Mouse (Mus musculus) liver, embryonic 12.5 days (tissue): ENCODE measurements around the gene Bag5. TPM values are rescaled to one million over a fixed set of nuclear protein-coding genes. Genes with fewer than 3 reads are reported as not detected.

ENCODE experiments used
- polyA plus RNA-seq: library from polyadenylated mRNA; unstranded; fragments of >200 nt; fragmentation: Nextera tagmentation; extraction: Ambion mirVana; gene quantifications from 2 replicates; pipeline ENCODE4 v1.2.1, GENCODE M21; 2016

The Bag5 gene
- polyA plus RNA-seq, 1 experiment from 2014 or later = 28.4 TPM

Other genes with a start within 250 kb of the Bag5 start
- gene Gm266, start 227.4 kb downstream of the Bag5 start, polyA plus RNA-seq = 1.8 and 2.4 TPM in 2 replicates
- 664 and 670 TPM in 2 replicates for gene Eif5, start 175.2 kb downstream of the Bag5 start, polyA plus RNA-seq
- gene Mark3, start 138.7 kb downstream of the Bag5 start, polyA plus RNA-seq = 32.9 and 35.2 TPM in 2 replicates
- gene Ckb, start 40.9 kb downstream of the Bag5 start, polyA plus RNA-seq = 54.1 and 54.6 TPM in 2 replicates
- gene Trmt61a, start 35.2 kb downstream of the Bag5 start, polyA plus RNA-seq = 19.4 and 20.9 TPM in 2 replicates
- 36.3 and 36.5 TPM in 2 replicates for gene Apopt1, start within 50 bp of the Bag5 start, polyA plus RNA-seq
- gene Klc1, start 45.6 kb upstream of the Bag5 start, polyA plus RNA-seq = 35.6 TPM in 2 replicates
- 7.7 and 8.2 TPM in 2 replicates for gene Xrcc3, start 100.6 kb upstream of the Bag5 start, polyA plus RNA-seq
- 60.6 and 61.9 TPM in 2 replicates for gene Zfyve21, start 100.9 kb upstream of the Bag5 start, polyA plus RNA-seq
- gene Ppp1r13b, start 194.9 kb upstream of the Bag5 start, polyA plus RNA-seq = 7.3 and 8.1 TPM in 2 replicates